ENCODE assay signal across 9 mouse cellular contexts in genomic region chr13:69426117-69426516, GRCm38 (mm10).
DNase-seq lines count a peak whose midpoint lies in the region; ATAC-seq lines count a peak whose summit lies in the region.
"Had no signal": no experiment of that assay in that cellular context is flagged by ENCODE, and none has a peak within 500 bp of the region (broad histone marks: within the 10 kb centered on the region; RNA-seq: fewer than 3 reads in every experiment).

No protein-coding gene starts in this region.

- no peaks in the 10 kb centered on the region for H3K27me3 ChIP-seq in neural tube, embryonic 15.5 days (replicated peaks)
- H3K27me3 ChIP-seq: Patski had no signal

- no peak overlapping the region for H3K9ac ChIP-seq in neural tube, embryonic 15.5 days (replicated peaks)

- peak; percentile 23; the same call in 1 of the 2 replicates for ATAC-seq in neural tube, embryonic 15.5 days (ENCODE audit: low FRiP score)
- ATAC-seq: Patski had no signal

- WGBS in neural tube, embryonic 15.5 days, result 11% methylated on average over 6 of the region's 6 CpGs

- no peak overlapping the region for H3K4me3 ChIP-seq in neural tube, embryonic 15.5 days (replicated peaks)

- H3K36me3 ChIP-seq in neural tube, embryonic 15.5 days, result no peaks in the 10 kb centered on the region

- intact Hi-C loops in left cerebral cortex, postnatal 4 days (cut with DNase I), result no loop called here
- intact Hi-C loops in left cerebral cortex, postnatal 14 days (cut with DNase I), result no loop called here
- intact Hi-C loops in heart, postnatal 14 days (cut with DNase I), result no loop called here

- 0 out of 2 replicates have a peak overlapping the region, but pooled peaks have one; percentile 13 for H3K27ac ChIP-seq in neural tube, embryonic 15.5 days (replicated peaks)

- H3K4me2 ChIP-seq in neural tube, embryonic 15.5 days, result no peak overlapping the region

- H3K9me3 ChIP-seq in neural tube, embryonic 15.5 days (replicated peaks), result no peaks in the 10 kb centered on the region

- peak; percentile 20 for DNase-seq in left cerebral cortex, postnatal 4 days
- DNase-seq in left cerebral cortex, postnatal 14 days (ENCODE audit: low spot score in 2 of 2), result no peak
- peak; percentile 18 to 35 for DNase-seq in heart, postnatal 14 days
- DNase-seq in kidney, postnatal 10 days, result peak; percentile 72
- no peak for DNase-seq in cerebellum, postnatal 36 days
- no peak for DNase-seq in c-Kit-positive CD71-positive TER-119-positive erythroid progenitor cells, embryonic 14.5 days (ENCODE audit: low spot score)
- no peak for DNase-seq in liver

- peaks cover 27% of the 10 kb centered on the region for H3K4me1 ChIP-seq in neural tube, embryonic 15.5 days

Comparison
In these comparisons a context has a peak if more than half of its experiments do, and no peak if none do; other contexts are left out.
1. DNase-seq: peak in left cerebral cortex, postnatal 4 days (single experiment), heart, postnatal 14 days (2 of 2) and kidney, postnatal 10 days (single experiment); none in left cerebral cortex, postnatal 14 days (0 of 2), cerebellum, postnatal 36 days (0 of 2), c-Kit-positive CD71-positive TER-119-positive erythroid progenitor cells, embryonic 14.5 days (single experiment) and liver (single experiment).